Mouse (Mus musculus): ENCODE measurements around the gene Dnah1. TPM values are rescaled to one million over a fixed set of nuclear protein-coding genes. Genes with fewer than 3 reads are reported as not detected.

Dnah1 gene
- polyA plus RNA-seq, 1 experiment from 2014 or later = 0.74 TPM

- Histone ChIP-seq H3K9me3 (ENCODE audit: control insufficient read depth, low read length) (no peaks in the 10 kb centered on the region), H3K4me2 (replicated peaks; ENCODE audit: low read depth) (peak overlapping the region; percentile 86), H3K9ac (ENCODE audit: low read length) (peak overlapping the region; percentile 99), H3K36me3 (ENCODE audit: control insufficient read depth, insufficient read depth, low read length) (peaks cover 21% of the 10 kb centered on the region), H3K4me3 (ENCODE audit: low read depth, low read length) (peak overlapping the region; percentile 99), H3K27me3 (ENCODE audit: control insufficient read depth, insufficient read depth, low read length) (no peaks in the 10 kb centered on the region), H3K27ac (replicated peaks) (peak overlapping the region; percentile 75), H3K4me1 (replicated peaks; ENCODE audit: control insufficient read depth, insufficient read depth) (no peaks in the 10 kb centered on the region)
- TF ChIP-seq CTCF (IDR thresholded peaks at IDR 0.05; ENCODE audit: low read depth) (peak; percentile 26), EP300 (optimal IDR thresholded peaks at IDR 0.05) (no peak)
- no peak; the same call in 1 of the 2 replicates for ATAC-seq (ENCODE audit: low FRiP score, low TSS enrichment)
- 2% methylated on average over 18 of the region's 18 CpGs for WGBS
- DNase-seq (ENCODE audit: low spot score) = no peak
These were observed 72.1 kb downstream of the Dnah1 start for GRCm38 (mm10) chr14:31251626-31252025.

- H3K9me3 ChIP-seq (ENCODE audit: control insufficient read depth, low read length) = no peaks in the 10 kb centered on the region
- under 1% methylated on average over 58 of the region's 75 CpGs for WGBS
- peak within 1 kb of the TSS; percentile 86 for H3K4me2 ChIP-seq (replicated peaks; ENCODE audit: low read depth)
- peak within 1 kb of the TSS; percentile 95 for H3K27ac ChIP-seq (replicated peaks)
- H3K27me3 ChIP-seq (ENCODE audit: control insufficient read depth, insufficient read depth, low read length) = no peaks in the 10 kb centered on the region
- DNase-seq (ENCODE audit: low spot score) (peak; percentile 96), ATAC-seq (ENCODE audit: low FRiP score, low TSS enrichment) (peak; percentile 94)
- H3K4me3 ChIP-seq (ENCODE audit: low read depth, low read length) = peak within 1 kb of the TSS; percentile 99
- peaks cover 16% of the 10 kb centered on the region for H3K36me3 ChIP-seq (ENCODE audit: control insufficient read depth, insufficient read depth, low read length)
- peak within 1 kb of the TSS; percentile 99 for H3K9ac ChIP-seq (ENCODE audit: low read length)
- TF ChIP-seq EP300 (optimal IDR thresholded peaks at IDR 0.05) (no peak), CTCF (IDR thresholded peaks at IDR 0.05; ENCODE audit: low read depth) (peak; percentile 21)
- no peaks in the 10 kb centered on the region for H3K4me1 ChIP-seq (replicated peaks; ENCODE audit: control insufficient read depth, insufficient read depth)
These were observed 72.6 kb downstream of the Dnah1 start, which contains the start of the genes Phf7 and Bap1 for GRCm38 (mm10) chr14:31251084-31251604. Phf7 (minus strand) TSS chr14:31251317. Bap1 (plus strand) TSS chr14:31251450.

- Histone ChIP-seq H3K36me3 (ENCODE audit: control insufficient read depth, insufficient read depth, low read length) (peaks cover 11% of the 10 kb centered on the region; the same call in 1 of the 2 replicates), H3K9ac (ENCODE audit: low read length) (peak overlapping the region; percentile 99), H3K9me3 (ENCODE audit: control insufficient read depth, low read length) (no peaks in the 10 kb centered on the region), H3K4me3 (ENCODE audit: low read depth, low read length) (peak overlapping the region; percentile 99), H3K4me1 (replicated peaks; ENCODE audit: control insufficient read depth, insufficient read depth) (no peaks in the 10 kb centered on the region), H3K4me2 (replicated peaks; ENCODE audit: low read depth) (peak overlapping the region; percentile 86), H3K27ac (replicated peaks) (peak overlapping the region; percentile 95), H3K27me3 (ENCODE audit: control insufficient read depth, insufficient read depth, low read length) (no peaks in the 10 kb centered on the region)
- no peak for DNase-seq (ENCODE audit: low spot score)
- TF ChIP-seq EP300 (optimal IDR thresholded peaks at IDR 0.05) (no peak), CTCF (IDR thresholded peaks at IDR 0.05; ENCODE audit: low read depth) (no peak)
- 0 out of 2 replicates have a peak, but pooled peaks have one; percentile 6 for ATAC-seq (ENCODE audit: low FRiP score, low TSS enrichment)
- WGBS = 14% methylated on average over 38 of the region's 38 CpGs
These were observed 73.2 kb downstream of the Dnah1 start for GRCm38 (mm10) chr14:31250222-31251083.

GRCm38 (mm10) chr14:31248396-31248795 lies 75.3 kb downstream of the Dnah1 start:
- Histone ChIP-seq H3K4me3 (ENCODE audit: low read depth, low read length) (no peak overlapping the region), H3K4me2 (replicated peaks; ENCODE audit: low read depth) (no peak overlapping the region), H3K9ac (ENCODE audit: low read length) (no peak overlapping the region), H3K27ac (replicated peaks) (no peak overlapping the region), H3K27me3 (ENCODE audit: control insufficient read depth, insufficient read depth, low read length) (no peaks in the 10 kb centered on the region), H3K9me3 (ENCODE audit: control insufficient read depth, low read length) (no peaks in the 10 kb centered on the region), H3K36me3 (ENCODE audit: control insufficient read depth, insufficient read depth, low read length) (no peaks in the 10 kb centered on the region), H3K4me1 (replicated peaks; ENCODE audit: control insufficient read depth, insufficient read depth) (no peaks in the 10 kb centered on the region)
- 78% methylated on average over 6 of the region's 6 CpGs for WGBS
- no peak for ATAC-seq (ENCODE audit: low FRiP score, low TSS enrichment)
- DNase-seq (ENCODE audit: low spot score) = no peak
- TF ChIP-seq CTCF (IDR thresholded peaks at IDR 0.05; ENCODE audit: low read depth) = no peak
- TF ChIP-seq EP300 (optimal IDR thresholded peaks at IDR 0.05) = no peak

- TF ChIP-seq EP300 (optimal IDR thresholded peaks at IDR 0.05) = no peak
- no peak for TF ChIP-seq CTCF (IDR thresholded peaks at IDR 0.05; ENCODE audit: low read depth)
- no peak for ATAC-seq (ENCODE audit: low FRiP score, low TSS enrichment)
- Histone ChIP-seq H3K27ac (replicated peaks) (no peak overlapping the region), H3K9me3 (ENCODE audit: control insufficient read depth, low read length) (no peaks in the 10 kb centered on the region), H3K4me1 (replicated peaks; ENCODE audit: control insufficient read depth, insufficient read depth) (no peaks in the 10 kb centered on the region), H3K36me3 (ENCODE audit: control insufficient read depth, insufficient read depth, low read length) (no peaks in the 10 kb centered on the region), H3K4me2 (replicated peaks; ENCODE audit: low read depth) (no peak overlapping the region), H3K27me3 (ENCODE audit: control insufficient read depth, insufficient read depth, low read length) (no peaks in the 10 kb centered on the region), H3K9ac (ENCODE audit: low read length) (no peak overlapping the region), H3K4me3 (ENCODE audit: low read depth, low read length) (no peak overlapping the region)
- WGBS = 77% methylated on average over 1 of the region's 1 CpGs
- no peak for DNase-seq (ENCODE audit: low spot score)
These were observed 77.8 kb downstream of the Dnah1 start for GRCm38 (mm10) chr14:31245946-31246345.

- WGBS = 70% methylated on average over 1 of the region's 1 CpGs
- DNase-seq (ENCODE audit: low spot score) (no peak), ATAC-seq (ENCODE audit: low FRiP score, low TSS enrichment) (no peak)
- H3K9me3 ChIP-seq (ENCODE audit: control insufficient read depth, low read length) = no peaks in the 10 kb centered on the region
- TF ChIP-seq CTCF (IDR thresholded peaks at IDR 0.05; ENCODE audit: low read depth) (no peak), EP300 (optimal IDR thresholded peaks at IDR 0.05) (no peak)
- H3K27ac ChIP-seq (replicated peaks) = no peak overlapping the region
- H3K9ac ChIP-seq (ENCODE audit: low read length) = no peak overlapping the region
- H3K27me3 ChIP-seq (ENCODE audit: control insufficient read depth, insufficient read depth, low read length) = no peaks in the 10 kb centered on the region
- H3K36me3 ChIP-seq (ENCODE audit: control insufficient read depth, insufficient read depth, low read length) = no peaks in the 10 kb centered on the region
- H3K4me3 ChIP-seq (ENCODE audit: low read depth, low read length) = no peak overlapping the region
- H3K4me1 ChIP-seq (replicated peaks; ENCODE audit: control insufficient read depth, insufficient read depth) = no peaks in the 10 kb centered on the region
- H3K4me2 ChIP-seq (replicated peaks; ENCODE audit: low read depth) = no peak overlapping the region
These were observed 78.9 kb downstream of the Dnah1 start for GRCm38 (mm10) chr14:31244777-31245176.

Data from stomach, postnatal 0 days (tissue).